9 mouse cellular contexts compared by ENCODE assay signal in genomic region chr4:43507938-43508665, GRCm38 (mm10). TPM values are rescaled to one million over a fixed set of nuclear protein-coding genes. Genes with fewer than 3 reads are reported as not detected.
DNase-seq lines count a peak whose midpoint lies in the region; ATAC-seq and TF ChIP-seq lines count a peak whose summit lies in the region.
"Had no signal": no experiment of that assay in that cellular context is flagged by ENCODE, and none has a peak within 500 bp of the region (broad histone marks: within the 10 kb centered on the region; RNA-seq: fewer than 3 reads in every experiment).

No protein-coding gene starts in this region.

- peak; percentile 54 for ATAC-seq in liver, embryonic 14.5 days (ENCODE audit: insufficient read depth)
- no peak for ATAC-seq in neural tube, embryonic 14.5 days (ENCODE audit: low read depth)

- peak overlapping the region; percentile 71 for H3K4me2 ChIP-seq in liver, embryonic 14.5 days (ENCODE audit: low read depth)
- peak overlapping the region; percentile 50 for H3K4me2 ChIP-seq in neural tube, embryonic 14.5 days (ENCODE audit: low read depth, low read length)

- 3% methylated on average over 22 of the region's 22 CpGs for WGBS in thymus, adult 2 months
- WGBS in liver, embryonic 14.5 days (ENCODE audit: insufficient replicate concordance) = 6% methylated on average over 22 of the region's 22 CpGs
- WGBS in neural tube, embryonic 14.5 days = 11% methylated on average over 22 of the region's 22 CpGs

- no peak for TF ChIP-seq POLR2A in thymus, adult 2 months (IDR thresholded peaks at IDR 0.05; ENCODE audit: control insufficient read depth, extremely low read depth, insufficient read depth, low read length, poor library complexity)

- no peaks in the 10 kb centered on the region for H3K36me3 ChIP-seq in thymus, adult 2 months (ENCODE audit: control insufficient read depth, insufficient read depth, low read length)
- H3K36me3 ChIP-seq in liver, embryonic 14.5 days (replicated peaks; ENCODE audit: control insufficient read depth, insufficient read depth, low read depth) = no peaks in the 10 kb centered on the region
- no peaks in the 10 kb centered on the region for H3K36me3 ChIP-seq in neural tube, embryonic 14.5 days (ENCODE audit: control insufficient read depth, insufficient read depth, low read length)

- peak overlapping the region; percentile 23; the same call in 1 of the 2 replicates for H3K27ac ChIP-seq in thymus, adult 2 months (ENCODE audit: control insufficient read depth, insufficient read depth, low read length)
- H3K27ac ChIP-seq in liver, embryonic 14.5 days = no peak overlapping the region
- H3K27ac ChIP-seq in neural tube, embryonic 14.5 days (ENCODE audit: low read depth, low read length) = no peak overlapping the region

- peak; percentile 16 for DNase-seq in adrenal gland, postnatal 10 days
- DNase-seq in adrenal gland, postnatal 25 days = no peak
- DNase-seq in thymus, adult 2 months = no peak
- no peak for DNase-seq in thymus, postnatal 14 days
- no peak for DNase-seq in liver, embryonic 14.5 days (ENCODE audit: low read depth in 3 of 3, low spot score in 3 of 3)
- DNase-seq in adrenal gland, adult 2 months = no peak
- DNase-seq in spleen, adult 12 weeks (ENCODE audit: low spot score) = no peak

- H3K4me1 ChIP-seq in thymus, adult 2 months (replicated peaks; ENCODE audit: control insufficient read depth, insufficient read depth, low read length) = peaks cover 22% of the 10 kb centered on the region
- H3K4me1 ChIP-seq in liver, embryonic 14.5 days (replicated peaks; ENCODE audit: control insufficient read depth in 2 of 2, insufficient read depth in 2 of 2, low read length in 1 of 2) = peaks cover 0 to 14% of the 10 kb centered on the region in 2 experiments; a peak in 2 of 4 replicates
- peaks cover 6% of the 10 kb centered on the region; the same call in 1 of the 2 replicates for H3K4me1 ChIP-seq in neural tube, embryonic 14.5 days (ENCODE audit: control insufficient read depth, insufficient read depth, low read length)

- no peaks in the 10 kb centered on the region for H3K27me3 ChIP-seq in thymus, adult 2 months (ENCODE audit: control insufficient read depth, insufficient read depth, low read length)
- H3K27me3 ChIP-seq in liver, embryonic 14.5 days (ENCODE audit: control insufficient read depth, insufficient read depth, low read length) = no peaks in the 10 kb centered on the region
- no peaks in the 10 kb centered on the region; the same call in 1 of the 2 replicates for H3K27me3 ChIP-seq in neural tube, embryonic 14.5 days (ENCODE audit: control insufficient read depth, insufficient read depth, low read length)

- peak overlapping the region; percentile 89 for H3K4me3 ChIP-seq in thymus, adult 2 months (ENCODE audit: control insufficient read depth, insufficient read depth, low read length)
- peak overlapping the region; percentile 51 to 69 for H3K4me3 ChIP-seq in liver, embryonic 14.5 days (ENCODE audit: insufficient read depth in 1 of 2, low read depth in 2 of 2, low read length in 2 of 2)
- peak overlapping the region; percentile 17 for H3K4me3 ChIP-seq in neural tube, embryonic 14.5 days (ENCODE audit: low read depth, low read length)

- H3K9ac ChIP-seq in liver, embryonic 14.5 days (replicated peaks) = peak overlapping the region; percentile 45; the same call in 1 of the 2 replicates
- H3K9ac ChIP-seq in neural tube, embryonic 14.5 days (replicated peaks; ENCODE audit: low read depth, low read length) = peak overlapping the region; percentile 34; the same call in 1 of the 2 replicates

- TF ChIP-seq CTCF in thymus, adult 2 months (IDR thresholded peaks at IDR 0.05; ENCODE audit: borderline replicate concordance, control insufficient read depth, extremely low read depth, insufficient read depth, low read length, poor library complexity) = no peak
- no peak for TF ChIP-seq CTCF in liver, embryonic 14.5 days (IDR thresholded peaks at IDR 0.05; ENCODE audit: low read depth)

- TF ChIP-seq EP300 in liver, embryonic 14.5 days (IDR thresholded peaks at IDR 0.05; ENCODE audit: low read depth) = no peak

- no peaks in the 10 kb centered on the region for H3K9me3 ChIP-seq in liver, embryonic 14.5 days (ENCODE audit: control insufficient read depth, low read length)
- no peaks in the 10 kb centered on the region for H3K9me3 ChIP-seq in neural tube, embryonic 14.5 days (ENCODE audit: control insufficient read depth, low read length)

RNA-seq across cellular contexts. Expression of gene Car9, which starts 1.3 kb away (rescaled TPM):
- total RNA-seq in adrenal gland, postnatal 10 days (2021) = under 1 TPM; 0.76 to 0.90 TPM
- 0.61 TPM in 1 of 2 replicates, not detected in the other for total RNA-seq in adrenal gland, postnatal 25 days (2021)
- 2.5 and 2.9 TPM in 2 replicates for polyA plus RNA-seq in thymus, adult 2 months (2012; rRNA removed)
- polyA plus RNA-seq in liver, embryonic 14.5 days (2012; rRNA removed) = 0.75 and 0.84 TPM in 2 replicates
- polyA plus RNA-seq in liver, embryonic 14.5 days (2014; fragmentation: Nextera tagmentation; extraction: Ambion mirVana) = 0.32 and 0.59 TPM in 2 replicates
- polyA plus RNA-seq in neural tube, embryonic 14.5 days (2014; fragmentation: Nextera tagmentation; extraction: Ambion mirVana) = not detected in 2 replicates
- total RNA-seq in adrenal gland, adult 2 months (2021) = under 1 TPM; 0.17 to 0.28 TPM
- polyA plus RNA-seq in adrenal gland, adult 2 months (2012; rRNA removed) = 0.57 and 1.4 TPM in 2 replicates

RNA-seq across cellular contexts. Expression of gene Arhgef39, which starts 8.6 kb away (rescaled TPM):
- total RNA-seq in adrenal gland, postnatal 10 days (2021) = 10 to 100 TPM in 1 of 2 experiments, 1 to 10 TPM in 1; 6.2 to 10.9 TPM
- 4.6 and 7.4 TPM in 2 replicates for total RNA-seq in adrenal gland, postnatal 25 days (2021)
- polyA plus RNA-seq in thymus, adult 2 months (2012; rRNA removed) = 105 and 108 TPM in 2 replicates
- polyA plus RNA-seq in liver, embryonic 14.5 days (2012; rRNA removed) = 37.5 and 42.5 TPM in 2 replicates
- polyA plus RNA-seq in liver, embryonic 14.5 days (2014; fragmentation: Nextera tagmentation; extraction: Ambion mirVana) = 23.4 and 24.7 TPM in 2 replicates
- 3.6 and 6.2 TPM in 2 replicates for polyA plus RNA-seq in neural tube, embryonic 14.5 days (2014; fragmentation: Nextera tagmentation; extraction: Ambion mirVana)
- total RNA-seq in adrenal gland, adult 2 months (2021) = 1 to 10 TPM; 1.0 to 2.1 TPM
- polyA plus RNA-seq in adrenal gland, adult 2 months (2012; rRNA removed) = 4.8 and 6.6 TPM in 2 replicates

RNA-seq across cellular contexts. Expression of gene Ccdc107, which starts 15.4 kb away (rescaled TPM):
- total RNA-seq in adrenal gland, postnatal 10 days (2021) = 10 to 100 TPM; 41.1 to 45.5 TPM
- 54.6 and 58.2 TPM in 2 replicates for total RNA-seq in adrenal gland, postnatal 25 days (2021)
- polyA plus RNA-seq in thymus, adult 2 months (2012; rRNA removed) = 330 and 367 TPM in 2 replicates
- polyA plus RNA-seq in liver, embryonic 14.5 days (2012; rRNA removed) = 11.8 and 27.6 TPM in 2 replicates
- polyA plus RNA-seq in liver, embryonic 14.5 days (2014; fragmentation: Nextera tagmentation; extraction: Ambion mirVana) = 32.1 and 36.7 TPM in 2 replicates
- polyA plus RNA-seq in neural tube, embryonic 14.5 days (2014; fragmentation: Nextera tagmentation; extraction: Ambion mirVana) = 81.4 and 87.2 TPM in 2 replicates
- total RNA-seq in adrenal gland, adult 2 months (2021) = 10 to 100 TPM; 54.5 to 69.2 TPM
- 376 and 526 TPM in 2 replicates for polyA plus RNA-seq in adrenal gland, adult 2 months (2012; rRNA removed)

RNA-seq across cellular contexts. Expression of gene Tpm2, which starts 15.5 kb away (rescaled TPM):
- 100 to 1,000 TPM; 203 to 822 TPM for total RNA-seq in adrenal gland, postnatal 10 days (2021)
- total RNA-seq in adrenal gland, postnatal 25 days (2021) = 98.8 and 110 TPM in 2 replicates
- 10.7 and 12.1 TPM in 2 replicates for polyA plus RNA-seq in thymus, adult 2 months (2012; rRNA removed)
- polyA plus RNA-seq in liver, embryonic 14.5 days (2012; rRNA removed) = 3.3 and 8.9 TPM in 2 replicates
- 12.6 and 16.1 TPM in 2 replicates for polyA plus RNA-seq in liver, embryonic 14.5 days (2014; fragmentation: Nextera tagmentation; extraction: Ambion mirVana)
- polyA plus RNA-seq in neural tube, embryonic 14.5 days (2014; fragmentation: Nextera tagmentation; extraction: Ambion mirVana) = 7.2 and 13.3 TPM in 2 replicates
- total RNA-seq in adrenal gland, adult 2 months (2021) = 100 to 1,000 TPM in 1 of 2 experiments, 10 to 100 TPM in 1; 43.3 to 120 TPM
- polyA plus RNA-seq in adrenal gland, adult 2 months (2012; rRNA removed) = 21.1 and 34.6 TPM in 2 replicates

RNA-seq across cellular contexts. Expression of gene Sit1, which starts 24.6 kb away (rescaled TPM):
- under 1 TPM; 0.51 to 0.64 TPM for total RNA-seq in adrenal gland, postnatal 10 days (2021)
- total RNA-seq in adrenal gland, postnatal 25 days (2021) = 0.24 TPM in 1 of 2 replicates, not detected in the other
- polyA plus RNA-seq in thymus, adult 2 months (2012; rRNA removed) = 187 and 239 TPM in 2 replicates
- polyA plus RNA-seq in liver, embryonic 14.5 days (2012; rRNA removed) = 0.04 TPM in 1 of 2 replicates, not detected in the other
- not detected in 2 replicates for polyA plus RNA-seq in liver, embryonic 14.5 days (2014; fragmentation: Nextera tagmentation; extraction: Ambion mirVana)
- not detected in 2 replicates for polyA plus RNA-seq in neural tube, embryonic 14.5 days (2014; fragmentation: Nextera tagmentation; extraction: Ambion mirVana)
- not detected for total RNA-seq in adrenal gland, adult 2 months (2021)
- polyA plus RNA-seq in adrenal gland, adult 2 months (2012; rRNA removed) = 0.28 and 0.73 TPM in 2 replicates
- polyA plus RNA-seq: testis, adult 2 months had no signal

Comparison
In these comparisons a context has a peak if more than half of its experiments do, and no peak if none do; other contexts are left out.
1. H3K4me3 ChIP-seq: peak in every context shown above with its lines; median percentile 89 in thymus, adult 2 months; 60 in liver, embryonic 14.5 days; 17 in neural tube, embryonic 14.5 days.